Mouse (Mus musculus) heart, postnatal 0 days (tissue): ENCODE measurements around the gene Prdm8. TPM values are rescaled to one million over a fixed set of nuclear protein-coding genes. Genes with fewer than 3 reads are reported as not detected.

Experiments
- ATAC-seq: fragments of 200-750 bp; cut with Nextera tagmentation; 2 replicates; pipeline ENCODE4 v1.8.0; 2017; ENCODE audit warnings: low read depth, moderate number of reproducible peaks, moderate library complexity; ENCODE audit not compliant: insufficient read depth
- DNase-seq: peaks from one replicate; pipeline ENCODE4 v3.0.0-alpha.2; 2016; ENCODE audit warnings: low spot score
- H3K27ac ChIP-seq: fragments of 300-500 bp; sonication (generic); 2 replicates; pipeline ENCODE4 v1.5.1; 2014; ENCODE audit warnings: low read depth, mild to moderate bottlenecking
- H3K27me3 ChIP-seq: fragments of 300-500 bp; sonication (generic); 2 replicates; pipeline ENCODE4 v1.6.1; 2014; ENCODE audit warnings: low read length, mixed read lengths; ENCODE audit not compliant: control insufficient read depth, insufficient read depth
- H3K36me3 ChIP-seq: fragments of 300-500 bp; sonication (generic); replicated peaks from 2 replicates; pipeline ENCODE4 v1.6.1; 2014; ENCODE audit warnings: low read length, mixed read lengths; ENCODE audit not compliant: control insufficient read depth, insufficient read depth
- H3K4me1 ChIP-seq: fragments of 300-500 bp; sonication (generic); 2 replicates; pipeline ENCODE4 v1.6.1; 2014; ENCODE audit warnings: antibody characterized with exemption; ENCODE audit not compliant: control insufficient read depth, insufficient read depth
- H3K4me2 ChIP-seq: fragments of 300-500 bp; sonication (generic); 2 replicates; pipeline ENCODE4 v1.6.1; 2014; ENCODE audit warnings: low read depth, mild to moderate bottlenecking, low read length, moderate library complexity
- H3K4me3 ChIP-seq: fragments of 300-500 bp; sonication (generic); 2 replicates; pipeline ENCODE4 v1.5.1; 2014; ENCODE audit warnings: low read depth, low read length
- H3K9ac ChIP-seq: fragments of 300-500 bp; sonication (generic); replicated peaks from 2 replicates; pipeline ENCODE4 v1.6.1; 2014; ENCODE audit warnings: low read depth, low read length, mixed read lengths
- H3K9me3 ChIP-seq: fragments of 300-500 bp; sonication (generic); replicated peaks from 2 replicates; pipeline ENCODE4 v1.6.1; 2016; ENCODE audit warnings: low read length; ENCODE audit not compliant: control insufficient read depth
- CTCF ChIP-seq: IDR thresholded peaks from 2 replicates; pipeline ENCODE4 v1.5.1; 2016; ENCODE audit warnings: antibody characterized with exemption, control low read depth, low read depth
- EP300 ChIP-seq: IDR thresholded peaks from 2 replicates; pipeline ENCODE4 v1.6.1; 2016; ENCODE audit warnings: antibody characterized with exemption, low read depth
- WGBS: fragments of 180-500 bp; shearing (Covaris S2); extraction: QIAGEN DNeasy Blood & Tissue Kit; methylation state at CpG from one replicate; pipeline ENCODE4 v1.1.7; 2014; 5-methylcytosine and 5-hydroxymethylcytosine counted together
- polyA plus RNA-seq: library from polyadenylated mRNA; unstranded; fragments of >200 nt; fragmentation: Nextera tagmentation; extraction: Ambion mirVana; gene quantifications from 2 replicates; pipeline ENCODE4 v1.2.1, GENCODE M21; 2015
- total RNA-seq: library from RNA; depleted of rRNA; stranded (reverse); fragments of >200 nt; gene quantifications from 2 replicates; pipeline ENCODE4 v1.2.3, GENCODE M21; 2014; ENCODE audit warnings: low replicate concordance; rRNA removed

Gene Prdm8
- 0.19 TPM in 1 of 2 replicates, not detected in the other for total RNA-seq
- not detected in 2 replicates for polyA plus RNA-seq

- no peak for TF ChIP-seq EP300
- TF ChIP-seq CTCF = peak; percentile 81
- peaks cover 65% of the 10 kb centered on the region for H3K27me3 ChIP-seq
Observed at GRCm38 (mm10) chr5:98167180-98167824, at the start of gene Prdm8. Gene Prdm8 (plus strand): TSS chr5:98167198.

DNA sequence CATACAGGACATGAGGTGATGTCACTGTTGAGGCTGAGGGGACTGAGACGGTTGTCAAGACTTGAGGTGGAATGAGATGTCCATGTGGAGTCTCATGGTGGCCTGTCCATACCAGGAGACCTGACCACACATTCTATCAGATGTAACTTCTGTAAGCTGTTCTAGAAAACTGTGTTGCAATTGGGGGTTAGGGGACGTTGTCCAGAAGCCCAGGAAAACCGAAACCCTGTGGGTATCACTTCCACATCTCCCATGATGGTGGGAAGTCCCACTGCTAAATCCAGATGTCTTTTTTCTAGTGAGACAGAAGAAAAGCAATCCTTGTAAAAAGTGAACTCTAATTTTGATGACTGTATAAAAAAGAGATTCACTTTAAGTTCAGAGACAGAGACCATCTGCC is 39.9 kb upstream of the Prdm8 start:
- no peak for DNase-seq
- no peak overlapping the region for H3K4me2 ChIP-seq
- H3K4me3 ChIP-seq = no peak overlapping the region
- no peaks in the 10 kb centered on the region for H3K36me3 ChIP-seq
- no peaks in the 10 kb centered on the region for H3K9me3 ChIP-seq
- WGBS = 72% methylated on average over 3 of the region's 3 CpGs
- no peak for TF ChIP-seq EP300
- TF ChIP-seq CTCF = no peak
- no peak overlapping the region for H3K27ac ChIP-seq
- no peak overlapping the region for H3K9ac ChIP-seq
- ATAC-seq = no peak
- no peaks in the 10 kb centered on the region for H3K4me1 ChIP-seq
- no peaks in the 10 kb centered on the region for H3K27me3 ChIP-seq

More at GRCm38 (mm10) chr5:98167180-98167824, at the start of gene Prdm8:
- peak; percentile 70 for DNase-seq
- under 1% methylated on average over 47 of the region's 51 CpGs for WGBS
- Histone ChIP-seq H3K9me3 (no peaks in the 10 kb centered on the region), H3K9ac (peak within 1 kb of the TSS; percentile 48), H3K4me2 (peak within 1 kb of the TSS; percentile 86), H3K27ac (no peak within 1 kb of the TSS), H3K36me3 (no peaks in the 10 kb centered on the region), H3K4me1 (no peaks in the 10 kb centered on the region), H3K4me3 (peak within 1 kb of the TSS; percentile 68)
- peak; percentile 95 for ATAC-seq

DNA sequence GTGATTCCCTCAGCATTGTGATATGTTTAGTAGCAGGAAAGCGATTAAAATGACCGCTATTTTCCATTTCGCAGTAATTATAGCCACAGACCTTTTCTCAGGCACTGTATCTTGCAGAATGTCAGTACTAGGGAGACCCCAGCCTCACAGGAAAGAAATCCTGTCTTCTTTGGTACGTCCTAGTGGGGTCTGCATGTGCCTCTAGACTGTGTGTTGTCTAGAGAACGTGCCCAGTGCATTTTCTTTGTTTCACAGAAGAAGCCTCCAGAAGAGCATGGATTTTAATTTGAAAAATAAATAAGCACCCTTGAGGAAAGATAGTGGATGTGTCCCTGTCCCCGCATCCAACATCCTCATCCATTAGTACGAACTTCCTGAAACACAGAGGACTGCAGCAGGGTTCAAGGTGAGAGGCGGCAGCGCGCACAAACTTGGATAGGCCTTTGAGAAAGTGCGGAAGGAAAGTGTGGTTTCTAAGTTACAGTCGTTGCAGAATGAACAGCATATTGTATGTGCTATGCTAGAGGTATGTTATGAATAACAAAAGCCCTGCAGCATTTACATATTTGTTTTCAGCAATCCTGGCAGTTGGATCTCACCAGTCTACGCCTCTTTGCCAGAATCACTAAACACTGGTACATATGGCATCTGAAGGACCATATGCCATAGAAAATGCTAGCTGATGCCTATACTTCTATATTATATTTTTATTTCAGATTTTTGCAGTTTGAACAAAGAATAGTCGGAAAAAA is 28.3 kb upstream of the Prdm8 start:
- WGBS = 80% methylated on average over 14 of the region's 14 CpGs
- H3K27ac ChIP-seq = no peak overlapping the region
- ATAC-seq = no peak
- no peaks in the 10 kb centered on the region for H3K4me1 ChIP-seq
- no peak overlapping the region for H3K4me3 ChIP-seq
- H3K36me3 ChIP-seq = no peaks in the 10 kb centered on the region
- H3K9ac ChIP-seq = no peak overlapping the region
- H3K4me2 ChIP-seq = no peak overlapping the region
- H3K27me3 ChIP-seq = no peaks in the 10 kb centered on the region
- TF ChIP-seq EP300 (no peak), CTCF (no peak)
- no peaks in the 10 kb centered on the region for H3K9me3 ChIP-seq
- no peak for DNase-seq

- 80% methylated on average over 3 of the region's 3 CpGs for WGBS
- no peak for ATAC-seq
- H3K27ac ChIP-seq = no peak overlapping the region
- H3K9me3 ChIP-seq = no peaks in the 10 kb centered on the region
- TF ChIP-seq EP300 = no peak
- TF ChIP-seq CTCF = no peak
- no peaks in the 10 kb centered on the region for H3K36me3 ChIP-seq
- no peak for DNase-seq
- H3K27me3 ChIP-seq = no peaks in the 10 kb centered on the region
- H3K9ac ChIP-seq = no peak overlapping the region
- no peaks in the 10 kb centered on the region for H3K4me1 ChIP-seq
- no peak overlapping the region for H3K4me2 ChIP-seq
- no peak overlapping the region for H3K4me3 ChIP-seq
Observed at GRCm38 (mm10) chr5:98139297-98139660, 27.7 kb upstream of the Prdm8 start.

- H3K4me2 ChIP-seq = no peak overlapping the region
Observed at GRCm38 (mm10) chr5:98146895-98147294, 20.1 kb upstream of the Prdm8 start.

More at GRCm38 (mm10) chr5:98146895-98147294, 20.1 kb upstream of the Prdm8 start:
- no peak for DNase-seq
- Histone ChIP-seq H3K4me3 (no peak overlapping the region), H3K27ac (no peak overlapping the region), H3K4me1 (no peaks in the 10 kb centered on the region), H3K9me3 (no peaks in the 10 kb centered on the region), H3K27me3 (no peaks in the 10 kb centered on the region), H3K9ac (no peak overlapping the region), H3K36me3 (no peaks in the 10 kb centered on the region)
- WGBS = 53% methylated on average over 3 of the region's 3 CpGs
- no peak for TF ChIP-seq EP300
- no peak for TF ChIP-seq CTCF
- ATAC-seq = no peak
